Mouse (Mus musculus) kidney, adult 8-10 months (tissue): ENCODE results near the gene Dph2.

ENCODE experiments used
- DNase-seq, 2 experiments: peaks; one replicate each; pipeline ENCODE4 v3.0.0; 2022

Dph2 gene

DNA sequence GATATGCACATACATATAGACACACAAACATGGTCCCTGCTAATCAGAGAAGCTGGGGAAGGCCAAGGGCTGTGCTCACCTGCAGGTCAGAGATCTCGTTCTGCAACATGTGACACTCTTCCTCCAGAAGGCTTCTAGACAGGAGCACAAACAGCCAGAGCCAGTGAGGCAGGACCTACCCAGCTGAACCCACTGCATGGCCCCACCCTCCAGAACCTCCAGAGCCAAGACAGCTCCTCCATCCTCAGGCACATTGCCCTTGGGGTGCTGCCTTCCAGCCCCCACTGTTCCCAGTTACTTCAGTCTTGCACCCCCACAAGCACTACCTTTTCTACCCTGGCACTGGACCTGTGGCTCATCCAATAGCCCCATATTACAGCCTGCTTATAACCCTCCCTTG is 21.4 kb downstream of the Dph2 start:
- DNase-seq = no peak

- no peak for DNase-seq
Observed at GRCm38 (mm10) chr4:117869317-117869716, 22.5 kb downstream of the Dph2 start.

GRCm38 (mm10) chr4:117867823-117868222 is 24.0 kb downstream of the Dph2 start:
- peak in 1 of 2 experiments; percentile 60 for DNase-seq

DNA sequence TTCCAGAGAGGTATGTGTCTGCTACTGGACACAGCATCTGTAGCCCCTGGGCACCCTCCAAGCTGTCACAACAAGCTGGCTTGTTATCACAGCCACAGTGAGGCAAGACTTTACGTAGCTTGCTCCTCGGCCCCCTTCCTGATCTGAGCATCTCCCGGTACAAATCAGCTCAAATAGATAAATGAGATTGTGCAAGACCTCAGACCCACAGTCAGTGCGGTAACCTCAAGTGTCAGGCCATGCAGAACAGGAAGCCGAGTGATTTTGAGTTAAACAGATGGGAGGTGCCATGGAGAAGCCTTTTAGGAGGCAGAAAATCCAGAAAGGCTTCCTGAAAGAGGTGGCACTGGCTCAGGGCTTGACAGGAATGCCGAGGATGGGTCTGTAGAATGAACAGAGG is 24.8 kb downstream of the Dph2 start:
- no peak for DNase-seq

DNA sequence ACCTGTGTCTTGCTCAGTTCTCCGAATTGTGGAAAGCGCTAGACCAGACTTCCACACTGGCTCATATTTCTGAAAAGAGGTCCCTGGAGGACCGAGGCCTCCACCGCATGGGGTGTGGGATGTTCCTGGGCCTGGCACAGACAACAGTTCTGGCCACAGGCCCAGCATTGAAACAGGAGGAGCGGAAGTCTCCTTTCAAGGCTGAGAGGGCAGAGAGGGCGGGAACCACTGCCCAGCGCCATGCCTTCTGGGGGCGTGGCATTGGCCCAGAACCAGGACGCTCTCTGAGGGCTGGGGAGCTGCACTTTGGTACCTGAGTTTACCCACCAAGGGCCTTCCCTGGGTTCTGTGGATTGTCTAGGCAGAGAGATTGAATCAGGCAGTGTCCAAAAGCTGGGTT is 25.7 kb downstream of the Dph2 start:
- peak; percentile 91 to 93 for DNase-seq

GRCm38 (mm10) chr4:117862823-117863222 is 29.0 kb downstream of the Dph2 start:
- peak in 1 of 2 experiments; percentile 44 for DNase-seq

DNA sequence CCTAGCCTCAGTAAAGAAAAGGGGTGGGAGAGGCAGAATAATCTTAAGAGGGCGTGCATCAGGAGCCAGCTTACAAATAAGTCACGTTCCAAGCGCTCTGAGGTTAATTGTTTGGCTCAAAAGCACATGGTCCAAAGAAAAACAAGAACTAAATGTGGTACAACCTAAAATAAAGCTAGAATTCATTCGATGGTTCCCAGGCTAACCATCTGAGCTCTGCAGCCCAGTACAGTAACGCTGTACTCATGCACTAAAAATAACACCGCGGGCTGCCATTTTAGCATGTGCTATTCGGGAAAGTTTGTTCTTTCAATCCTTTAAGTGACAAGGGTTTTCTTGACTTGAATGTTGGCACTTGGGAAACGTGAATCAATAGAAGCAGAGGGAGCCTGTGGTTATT is 31.3 kb downstream of the Dph2 start:
- DNase-seq = no peak

- peak; percentile 53 to 65 for DNase-seq
Observed at GRCm38 (mm10) chr4:117858794-117859193, 33.0 kb downstream of the Dph2 start.

DNA sequence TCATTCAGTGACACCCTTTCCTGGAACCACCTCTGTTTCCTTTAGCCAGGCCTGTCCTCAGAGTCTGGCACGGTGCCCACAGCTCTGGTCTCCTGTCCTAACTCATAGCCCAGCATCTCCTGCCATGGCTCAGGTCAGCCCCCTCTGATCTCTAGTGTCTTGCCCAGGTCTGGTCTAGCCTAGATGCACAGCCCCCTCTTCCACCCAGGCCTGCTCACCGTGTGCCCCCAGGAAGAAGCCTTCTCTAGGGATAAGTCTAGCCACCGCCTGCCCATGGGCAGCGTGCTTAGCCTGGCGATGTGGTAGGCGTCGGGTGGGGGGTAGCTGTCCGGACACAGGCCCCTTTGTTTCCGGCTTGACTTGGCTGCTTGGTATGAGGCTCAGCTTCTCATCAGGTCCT is 36.7 kb downstream of the Dph2 start:
- no peak for DNase-seq

GRCm38 (mm10) chr4:117852152-117852868 is 39.5 kb downstream of the Dph2 start:
- DNase-seq = peak in 1 of 2 experiments; percentile 36

GRCm38 (mm10) chr4:117850871-117851270 is 41.0 kb downstream of the Dph2 start:
- no peak for DNase-seq

DNA sequence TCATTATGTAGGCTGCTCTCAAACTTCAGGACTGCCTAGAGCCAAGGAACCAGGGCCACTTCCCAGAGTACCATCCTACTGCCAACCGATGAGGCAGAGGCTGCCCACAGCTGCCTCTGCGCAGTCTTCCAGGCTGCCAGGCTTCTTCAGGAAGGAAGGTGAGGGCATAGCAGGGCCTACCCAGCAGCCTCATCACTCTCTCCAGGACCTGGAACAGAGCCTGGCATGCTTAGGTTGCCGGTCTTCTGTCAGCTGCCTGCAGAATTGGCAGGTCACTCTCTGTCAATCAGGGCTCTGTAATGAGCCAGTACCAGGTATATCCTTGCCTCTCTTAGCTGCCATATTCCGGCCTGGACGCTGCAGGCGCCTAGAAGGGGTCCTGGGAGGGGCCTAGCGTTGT is 41.7 kb downstream of the Dph2 start:
- no peak for DNase-seq

- DNase-seq = no peak
Observed at GRCm38 (mm10) chr4:117849506-117849905, 42.3 kb downstream of the Dph2 start.

GRCm38 (mm10) chr4:117849063-117849462 is 42.8 kb downstream of the Dph2 start:
- DNase-seq = no peak

DNA sequence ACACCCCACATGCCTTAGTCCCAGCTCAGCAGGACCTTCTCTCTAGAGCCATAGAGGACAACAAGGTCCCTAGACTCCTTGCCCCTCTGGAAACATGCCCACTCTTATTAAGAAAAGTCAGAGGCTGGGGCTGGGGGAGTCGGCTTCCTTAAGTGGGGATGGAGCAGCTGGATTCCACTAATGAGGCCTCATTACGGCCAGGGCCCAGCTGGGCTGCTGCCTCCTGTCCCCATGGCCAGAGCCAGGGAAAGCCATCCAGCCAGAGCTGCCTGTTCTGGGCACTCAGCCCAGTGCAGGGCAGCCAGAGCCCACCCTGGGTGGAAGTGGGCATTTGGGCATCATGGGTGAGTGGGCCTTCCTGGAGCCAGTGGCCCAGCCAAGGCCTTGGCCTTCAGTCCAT is 44.8 kb downstream of the Dph2 start:
- DNase-seq = no peak

GRCm38 (mm10) chr4:117846261-117846660 is 45.6 kb downstream of the Dph2 start:
- DNase-seq = no peak

DNA sequence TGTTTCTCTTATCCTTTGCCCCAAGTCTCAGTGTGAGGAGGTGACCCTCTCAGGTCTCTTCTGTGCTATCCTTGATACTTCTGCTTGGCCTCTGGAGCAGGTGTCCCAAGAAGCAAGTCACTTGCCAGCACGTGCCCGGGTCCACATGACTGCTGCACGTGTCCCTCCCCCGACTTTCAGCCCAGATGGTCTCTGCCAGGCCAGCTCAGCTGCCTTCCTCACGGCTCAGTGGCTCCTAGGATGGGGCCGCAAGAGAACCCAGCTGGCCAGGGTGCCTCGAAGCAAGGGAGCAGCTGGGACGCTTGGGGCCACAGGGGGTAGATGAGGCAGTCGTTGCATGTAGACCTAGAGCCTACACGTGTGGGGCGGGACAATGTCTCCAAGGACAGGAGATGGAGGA is 46.5 kb downstream of the Dph2 start:
- DNase-seq = peak in 1 of 2 experiments; percentile 43

- DNase-seq = no peak
Observed at GRCm38 (mm10) chr4:117844467-117844866, 47.4 kb downstream of the Dph2 start.

GRCm38 (mm10) chr4:117843101-117843500 is 48.7 kb downstream of the Dph2 start:
- DNase-seq = no peak

DNA sequence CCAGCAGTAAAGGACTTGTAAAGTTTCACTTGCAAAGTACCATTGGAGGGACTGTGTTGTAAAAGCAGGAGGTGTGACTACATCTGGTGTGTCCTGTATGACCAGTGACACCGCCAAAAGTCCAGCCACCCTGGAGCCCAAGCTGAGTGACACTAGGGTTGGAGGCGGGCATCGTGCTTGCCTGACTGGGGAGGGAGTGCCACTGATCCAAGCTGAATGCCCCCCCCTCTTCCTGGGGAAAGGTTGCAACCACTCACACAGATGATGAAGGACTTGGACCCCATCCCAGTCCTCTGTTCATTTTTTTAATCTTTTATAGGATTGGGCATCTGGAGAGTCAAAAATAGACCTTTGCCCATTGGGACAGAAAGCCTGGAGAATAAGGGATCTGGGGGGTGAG is 50.3 kb downstream of the Dph2 start:
- DNase-seq = peak in 1 of 2 experiments; percentile 54

DNA sequence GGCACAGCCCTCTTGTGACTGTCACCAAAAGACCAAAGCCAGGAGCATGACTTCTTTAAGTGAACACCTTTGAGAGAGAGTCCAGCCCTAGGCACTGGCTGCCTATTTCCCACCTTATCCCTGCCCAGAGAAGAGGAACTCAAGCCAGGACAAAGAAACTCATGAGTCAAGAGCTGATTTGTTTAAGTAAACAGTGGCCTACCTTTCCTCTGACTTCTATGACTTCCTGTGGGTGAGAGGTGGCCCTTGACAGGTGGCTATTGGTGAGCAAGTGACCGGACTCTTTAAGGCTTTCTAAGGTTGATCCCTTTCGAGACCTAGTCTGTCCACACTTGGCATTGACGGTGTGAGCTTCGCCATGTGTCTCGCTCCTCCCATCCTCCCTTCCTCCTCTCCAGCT is 51.0 kb downstream of the Dph2 start:
- no peak for DNase-seq

- DNase-seq = peak; percentile 77 to 84
Observed at GRCm38 (mm10) chr4:117839366-117839765, 52.5 kb downstream of the Dph2 start.
